Mouse (Mus musculus) lung, postnatal 0 days (tissue): ENCODE results near the gene Msh3. TPM values are rescaled to one million over a fixed set of nuclear protein-coding genes. Genes with fewer than 3 reads are reported as not detected.

Experiments used
- ATAC-seq: fragments of 200-750 bp; cut with Nextera tagmentation; 2 replicates; pipeline ENCODE4 v1.8.0; 2017; ENCODE audit warnings: moderate library complexity
- DNase-seq: peaks from one replicate; pipeline ENCODE4 v3.0.0-alpha.2; 2016; ENCODE audit warnings: low spot score
- H3K27ac ChIP-seq: fragments of 300-500 bp; sonication (generic); 2 replicates; pipeline ENCODE4 v1.5.1; 2014; ENCODE audit warnings: antibody characterized with exemption, mild to moderate bottlenecking, low read length, mixed read lengths
- H3K27me3 ChIP-seq: fragments of 300-500 bp; sonication (generic); replicated peaks from 2 replicates; pipeline ENCODE4 v1.6.1; 2014; ENCODE audit warnings: low read length, mixed read lengths; ENCODE audit not compliant: insufficient read depth
- H3K36me3 ChIP-seq: fragments of 300-500 bp; sonication (generic); 2 replicates; pipeline ENCODE4 v1.6.1; 2014; ENCODE audit warnings: low read length, mixed read lengths; ENCODE audit not compliant: insufficient read depth
- H3K4me1 ChIP-seq: fragments of 300-500 bp; sonication (generic); 2 replicates; pipeline ENCODE4 v1.6.1; 2014; ENCODE audit warnings: antibody characterized with exemption, low read depth, low read length, mixed read lengths; ENCODE audit not compliant: insufficient read depth
- H3K4me2 ChIP-seq: fragments of 300-500 bp; sonication (generic); replicated peaks from 2 replicates; pipeline ENCODE4 v1.6.1; 2014; ENCODE audit warnings: low read depth, mild to moderate bottlenecking, low read length, moderate library complexity, mixed read lengths
- H3K4me3 ChIP-seq: fragments of 300-500 bp; sonication (generic); 2 replicates; pipeline ENCODE4 v1.5.1; 2014; ENCODE audit warnings: low read depth, low read length
- H3K9ac ChIP-seq: fragments of 300-500 bp; sonication (generic); replicated peaks from 2 replicates; pipeline ENCODE4 v1.6.1; 2014; ENCODE audit warnings: low read depth, mild to moderate bottlenecking
- H3K9me3 ChIP-seq: fragments of 300-500 bp; sonication (generic); 2 replicates; pipeline ENCODE4 v1.6.1; 2016; ENCODE audit warnings: low read length, mixed read lengths
- CTCF ChIP-seq: IDR thresholded peaks from 2 replicates; pipeline ENCODE4 v1.5.1; 2016; ENCODE audit warnings: antibody characterized with exemption, mild to moderate bottlenecking
- EP300 ChIP-seq: IDR thresholded peaks from 2 replicates; pipeline ENCODE4 v1.6.1; 2016; ENCODE audit warnings: antibody characterized with exemption, mild to moderate bottlenecking, control low read depth
- WGBS: fragments of 180-500 bp; shearing (Covaris S2); extraction: QIAGEN DNeasy Blood & Tissue Kit; methylation state at CpG from one replicate; pipeline ENCODE4 v1.1.7; 2014; 5-methylcytosine and 5-hydroxymethylcytosine counted together
- polyA plus RNA-seq: library from polyadenylated mRNA; unstranded; fragments of >200 nt; fragmentation: Nextera tagmentation; extraction: Ambion mirVana; gene quantifications from 2 replicates; pipeline ENCODE4 v1.2.1, GENCODE M21; 2015

Gene Msh3
- polyA plus RNA-seq, 1 experiment from 2014 or later, result 11.5 TPM

GRCm38 (mm10) chr13:92275292-92275691, 79.5 kb downstream of the Msh3 start:
- DNase-seq (no peak), ATAC-seq (no peak)
- no peak overlapping the region for H3K9ac ChIP-seq
- TF ChIP-seq EP300 (no peak), CTCF (no peak)
- H3K4me2 ChIP-seq, result no peak overlapping the region
- 90% methylated on average over 9 of the region's 9 CpGs for WGBS
- H3K4me3 ChIP-seq, result no peak overlapping the region
- H3K27me3 ChIP-seq, result no peaks in the 10 kb centered on the region
- no peaks in the 10 kb centered on the region for H3K36me3 ChIP-seq
- no peaks in the 10 kb centered on the region for H3K9me3 ChIP-seq
- no peaks in the 10 kb centered on the region for H3K4me1 ChIP-seq
- no peak overlapping the region for H3K27ac ChIP-seq

- TF ChIP-seq EP300 (peak; percentile 81), CTCF (no peak)
- DNase-seq, result peak; percentile 93
- H3K4me1 ChIP-seq, result no peaks in the 10 kb centered on the region
- no peak overlapping the region for H3K4me3 ChIP-seq
- H3K27me3 ChIP-seq, result no peaks in the 10 kb centered on the region
- peak overlapping the region; percentile 35; the same call in 1 of the 2 replicates for H3K4me2 ChIP-seq
- H3K9ac ChIP-seq, result no peak overlapping the region
- WGBS, result 18% methylated on average over 14 of the region's 14 CpGs
- H3K27ac ChIP-seq, result no peak overlapping the region
- no peaks in the 10 kb centered on the region for H3K36me3 ChIP-seq
- peak; percentile 97 for ATAC-seq
- no peaks in the 10 kb centered on the region for H3K9me3 ChIP-seq
Measured at GRCm38 (mm10) chr13:92274274-92275198, 80.3 kb downstream of the Msh3 start.

- 79% methylated on average over 3 of the region's 3 CpGs for WGBS
- Histone ChIP-seq H3K9me3 (no peaks in the 10 kb centered on the region), H3K4me1 (no peaks in the 10 kb centered on the region)
Measured at GRCm38 (mm10) chr13:92267076-92267475, 87.7 kb downstream of the Msh3 start.

GRCm38 (mm10) chr13:92263566-92263965, 91.2 kb downstream of the Msh3 start:
- no peak overlapping the region for H3K27ac ChIP-seq
- H3K36me3 ChIP-seq, result no peaks in the 10 kb centered on the region
- H3K4me3 ChIP-seq, result no peak overlapping the region
- H3K9ac ChIP-seq, result no peak overlapping the region
- no peak for TF ChIP-seq EP300
- TF ChIP-seq CTCF, result no peak
- no peaks in the 10 kb centered on the region for H3K27me3 ChIP-seq
- H3K4me1 ChIP-seq, result no peaks in the 10 kb centered on the region
- DNase-seq, result no peak
- no peak overlapping the region for H3K4me2 ChIP-seq
- no peak for ATAC-seq
- WGBS, result 92% methylated on average over 6 of the region's 6 CpGs
- no peaks in the 10 kb centered on the region for H3K9me3 ChIP-seq

More at GRCm38 (mm10) chr13:92267076-92267475, 87.7 kb downstream of the Msh3 start:
- TF ChIP-seq CTCF, result peak; percentile 37; the same call in 1 of the 2 replicates
- TF ChIP-seq EP300, result no peak
- Histone ChIP-seq H3K36me3 (no peaks in the 10 kb centered on the region), H3K27me3 (no peaks in the 10 kb centered on the region), H3K4me3 (no peak overlapping the region), H3K4me2 (no peak overlapping the region), H3K9ac (no peak overlapping the region), H3K27ac (no peak overlapping the region)
- ATAC-seq, result no peak
- DNase-seq, result no peak

GRCm38 (mm10) chr13:92261329-92261728, 93.5 kb downstream of the Msh3 start:
- ATAC-seq, result no peak
- no peak for DNase-seq
- no peaks in the 10 kb centered on the region for H3K27me3 ChIP-seq
- no peaks in the 10 kb centered on the region for H3K9me3 ChIP-seq
- TF ChIP-seq CTCF (no peak), EP300 (no peak)
- H3K27ac ChIP-seq, result no peak overlapping the region
- H3K4me2 ChIP-seq, result no peak overlapping the region
- H3K36me3 ChIP-seq, result no peaks in the 10 kb centered on the region
- no peaks in the 10 kb centered on the region for H3K4me1 ChIP-seq
- WGBS, result 74% methylated on average over 5 of the region's 5 CpGs
- H3K9ac ChIP-seq, result no peak overlapping the region
- H3K4me3 ChIP-seq, result no peak overlapping the region

GRCm38 (mm10) chr13:92255480-92255879, 99.3 kb downstream of the Msh3 start:
- Histone ChIP-seq H3K9me3 (no peaks in the 10 kb centered on the region), H3K36me3 (no peaks in the 10 kb centered on the region), H3K27ac (no peak overlapping the region), H3K4me1 (no peaks in the 10 kb centered on the region), H3K4me3 (no peak overlapping the region), H3K4me2 (no peak overlapping the region), H3K27me3 (no peaks in the 10 kb centered on the region), H3K9ac (no peak overlapping the region)
- ATAC-seq (no peak), DNase-seq (no peak)
- no peak for TF ChIP-seq EP300
- TF ChIP-seq CTCF, result no peak
- 52% methylated on average over 3 of the region's 3 CpGs for WGBS
